Mouse (Mus musculus) right cerebral cortex, postnatal 4 days (tissue): ENCODE results near the gene Tbck.

Source experiments
- DNase-seq: peaks from one replicate; pipeline ENCODE4 v3.0.0-alpha.2; 2022

Gene Tbck

GRCm38 (mm10) chr3:132871318-132871904 lies 187.5 kb downstream of the Tbck start:
- DNase-seq: no peak

DNA sequence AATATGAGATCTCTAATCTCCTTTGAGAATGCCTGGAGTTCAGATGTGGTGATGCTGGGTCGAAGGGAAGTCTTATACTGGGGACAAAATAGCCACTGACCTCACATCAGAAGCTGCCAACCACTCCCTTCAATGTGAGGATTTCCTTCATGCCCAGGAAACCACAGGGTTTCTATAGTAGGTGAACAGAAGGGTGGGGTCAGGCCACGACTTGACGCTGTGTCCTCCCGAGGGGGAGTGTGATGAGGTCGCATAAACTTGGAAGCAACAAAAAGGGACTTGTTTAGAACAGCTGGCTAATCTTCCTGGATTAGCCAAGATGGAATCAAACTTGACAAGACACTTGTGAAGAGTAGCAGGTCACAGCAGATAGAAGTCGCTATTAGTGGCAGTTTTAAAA lies 189.3 kb downstream of the Tbck start:
- no peak for DNase-seq

DNA sequence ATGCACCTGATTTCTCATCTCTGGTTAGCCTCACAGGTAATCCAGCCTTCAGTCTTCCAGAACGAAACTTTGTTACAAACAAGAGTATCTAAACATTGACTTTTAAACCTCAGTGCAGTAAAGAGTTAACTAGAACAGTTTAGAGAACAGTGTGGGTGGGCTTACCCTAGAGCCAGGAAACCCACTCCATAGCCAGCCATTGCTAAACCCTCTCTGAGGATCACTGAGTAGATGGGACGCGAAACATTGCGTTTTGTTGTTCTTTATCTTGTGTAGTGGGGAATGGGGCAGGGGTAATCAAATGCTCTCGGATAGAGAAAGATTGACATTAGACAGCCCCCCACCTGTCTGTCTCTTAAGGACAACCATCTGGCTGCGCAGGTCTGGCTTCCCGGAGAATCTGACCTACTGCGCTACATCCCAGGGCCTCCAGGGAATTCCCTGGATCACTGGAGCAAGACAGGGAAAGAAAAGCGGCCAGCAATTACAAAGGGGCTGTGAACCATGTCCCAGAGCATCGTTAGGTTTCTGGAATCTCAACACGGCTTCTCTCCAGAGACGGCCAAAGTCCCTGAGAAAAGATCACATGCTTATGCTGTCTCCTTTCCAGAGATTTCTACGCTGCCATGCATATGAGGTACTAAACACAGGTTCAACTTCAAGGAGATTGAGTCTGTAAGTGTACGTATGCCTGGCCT lies 192.2 kb downstream of the Tbck start:
- no peak for DNase-seq

DNA sequence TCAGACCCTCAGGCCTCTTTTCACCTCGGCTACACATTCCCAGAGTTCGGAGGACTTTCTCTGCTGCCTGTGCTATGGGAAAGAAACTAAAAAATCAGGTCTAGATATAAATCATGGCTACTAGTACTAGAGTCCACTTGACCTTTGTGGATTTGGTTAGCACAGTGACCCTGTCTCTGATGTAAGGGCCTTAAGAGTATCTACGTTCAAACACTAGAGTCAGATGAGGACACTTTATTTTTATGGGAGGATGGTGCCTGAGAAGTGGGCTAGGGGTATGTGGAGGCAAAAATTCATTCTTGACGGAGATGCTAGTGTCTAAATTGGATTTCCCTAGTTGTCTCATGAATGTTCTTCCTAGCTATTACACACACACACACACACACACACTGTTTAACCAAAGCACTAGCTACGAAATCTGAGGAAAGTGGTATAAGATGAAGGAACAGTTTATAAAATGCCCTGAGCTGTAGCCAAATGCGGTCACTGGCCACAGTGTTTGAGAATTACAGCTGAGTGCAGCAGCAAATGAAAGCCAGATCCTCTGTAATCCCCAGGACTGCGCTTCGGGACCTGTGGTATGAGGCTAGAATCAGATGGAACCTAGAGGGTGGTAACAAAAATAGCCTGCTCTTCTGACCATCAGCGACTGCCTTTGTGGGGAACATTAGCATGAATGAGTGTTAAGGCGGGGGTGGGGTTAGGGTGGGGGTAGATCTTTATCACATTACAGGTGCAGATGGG lies 193.2 kb downstream of the Tbck start:
- DNase-seq: no peak

DNA sequence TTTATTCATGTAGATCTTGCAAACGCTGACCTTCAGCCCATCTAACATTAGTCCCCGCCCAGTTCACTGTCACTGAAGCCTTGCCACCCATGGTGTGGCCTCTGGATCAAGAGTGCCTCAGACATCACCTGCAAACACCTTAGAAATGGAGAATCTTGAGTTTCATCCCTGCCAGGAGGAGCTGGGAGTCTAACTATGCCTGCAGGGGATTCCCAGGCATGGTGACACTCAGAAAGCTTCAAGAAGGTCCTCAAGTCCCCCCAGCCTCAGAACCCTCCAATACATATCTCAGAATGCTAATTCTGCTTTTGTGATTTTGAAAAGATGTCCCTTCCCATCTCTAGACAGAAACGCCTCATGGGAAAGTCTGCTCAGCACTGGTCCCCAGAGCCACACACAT lies 196.4 kb downstream of the Tbck start:
- no peak for DNase-seq

DNA sequence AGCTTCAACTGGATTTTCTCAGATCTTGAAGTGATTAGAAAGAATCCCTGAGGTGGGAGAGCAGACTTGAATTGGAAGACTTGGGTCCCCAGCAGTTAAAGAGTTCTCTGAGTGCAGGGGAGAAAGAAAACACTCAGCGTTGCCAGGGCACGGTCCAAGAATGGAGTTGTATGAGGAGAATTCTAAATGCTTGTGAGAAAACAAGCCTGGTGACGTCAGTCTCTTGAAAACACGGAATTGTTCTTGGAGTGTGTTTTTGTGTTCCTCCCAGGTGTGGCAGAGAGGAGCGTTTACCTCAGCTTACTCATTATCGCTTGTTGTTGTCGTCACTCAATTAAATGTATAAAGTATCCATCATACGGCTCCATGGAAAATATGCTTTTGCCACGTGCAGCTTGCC lies 196.9 kb downstream of the Tbck start:
- no peak for DNase-seq

DNA sequence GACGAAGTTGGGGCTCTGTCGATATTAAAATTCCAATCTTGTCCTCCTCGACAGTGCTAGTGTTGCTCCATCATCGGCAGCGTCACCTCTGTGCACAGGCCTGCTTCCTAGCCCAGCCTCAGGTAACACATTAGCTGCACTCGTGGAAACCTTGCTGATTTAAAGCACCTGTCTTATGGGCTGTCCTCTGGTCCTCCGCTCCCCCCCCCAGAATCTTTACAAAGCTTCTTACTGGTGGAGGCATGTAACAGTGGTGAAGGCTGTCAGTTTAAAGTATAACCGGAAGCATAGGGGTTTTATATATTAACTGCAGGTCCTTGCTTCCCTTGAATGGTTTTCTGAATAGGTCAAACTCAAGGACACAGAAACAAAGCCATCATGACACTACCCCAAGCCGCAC lies 199.3 kb downstream of the Tbck start:
- no peak for DNase-seq

GRCm38 (mm10) chr3:132884459-132884858 lies 200.5 kb downstream of the Tbck start:
- DNase-seq: no peak

DNA sequence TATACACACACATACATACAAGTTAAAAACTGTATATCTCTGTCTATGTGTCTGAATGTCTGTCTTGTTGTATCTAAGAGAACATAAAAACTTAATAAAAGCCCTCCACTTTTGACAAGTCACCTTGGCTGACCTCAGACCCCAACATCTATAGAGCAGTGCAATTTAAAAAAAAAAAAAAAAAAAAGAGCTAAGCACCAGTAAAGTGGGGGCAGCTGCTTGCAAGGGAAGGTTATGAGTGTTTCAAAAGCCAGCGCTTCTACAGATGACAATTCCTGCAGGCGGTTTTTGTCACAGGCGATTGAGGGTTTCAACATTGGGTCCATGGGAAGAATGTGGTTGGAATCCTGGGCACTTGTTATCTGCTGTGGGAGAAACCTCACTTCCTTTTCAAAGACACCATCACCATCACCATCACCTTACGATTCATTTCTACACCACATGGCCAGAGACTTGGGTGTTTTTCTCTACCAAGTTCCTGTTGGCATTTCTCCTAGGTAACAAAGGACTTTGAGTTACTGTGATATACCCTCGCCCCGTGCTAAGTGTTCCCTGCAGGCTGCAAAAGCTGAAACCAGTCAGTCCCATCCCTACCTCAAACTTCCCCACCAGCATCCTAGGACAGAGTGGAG lies 202.6 kb downstream of the Tbck start:
- no peak for DNase-seq

DNA sequence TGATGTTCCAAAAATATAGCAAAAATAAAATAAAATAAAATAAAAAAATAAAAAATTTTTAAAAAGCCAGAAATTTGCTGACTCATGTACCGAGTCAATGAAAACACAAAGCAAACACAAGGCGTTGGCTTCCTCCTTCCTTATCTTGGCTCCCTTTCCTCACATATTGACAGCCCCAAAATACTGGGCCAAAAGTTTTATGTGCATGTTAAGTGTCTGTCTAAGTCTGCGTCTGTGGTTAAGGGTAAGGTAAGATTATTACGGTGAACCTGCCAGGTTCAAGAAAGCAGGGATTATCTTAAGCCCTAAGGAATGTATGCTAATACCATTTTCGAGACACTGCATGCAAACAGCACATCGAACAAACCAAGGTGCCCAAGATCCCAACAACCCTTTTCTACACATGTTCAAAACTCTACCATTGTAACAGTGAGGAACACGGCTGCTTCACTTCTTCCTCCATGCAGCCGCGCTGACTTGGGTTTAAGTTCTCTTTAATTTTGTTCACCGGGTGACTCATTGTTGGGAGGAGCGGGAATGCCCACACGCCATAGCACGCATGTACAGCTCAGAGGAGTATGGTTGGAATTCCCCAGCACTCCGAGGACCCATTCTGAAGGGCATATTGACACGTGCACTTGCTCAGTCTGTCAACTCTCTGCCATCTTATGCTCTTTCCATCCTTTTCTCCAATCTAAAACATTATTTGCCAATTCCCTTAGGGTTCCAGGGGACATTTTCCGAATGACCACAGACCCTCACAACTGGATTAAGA lies 203.3 kb downstream of the Tbck start:
- no peak for DNase-seq
